Mouse (Mus musculus): ENCODE measurements around the gene Unc5cl.

GRCm38 (mm10) chr17:48505006-48505405 is 50.3 kb downstream of the Unc5cl start:
- no peak for TF ChIP-seq CTCF (IDR thresholded peaks at IDR 0.05; ENCODE audit: borderline replicate concordance, control insufficient read depth, extremely low read depth, insufficient read depth, low read length, poor library complexity)
- no peak for TF ChIP-seq POLR2A (IDR thresholded peaks at IDR 0.05; ENCODE audit: control insufficient read depth, extremely low read depth, insufficient read depth, low read length, poor library complexity)

Measured in thymus, adult 2 months (tissue).